Mouse (Mus musculus) cerebellum, adult 11-12 months (tissue): ENCODE measurements around the gene Scd4.
A peak's percentile ranks its signal among the peaks of the same experiment; 100 is the strongest.

Experiments
- DNase-seq: peaks from one replicate; pipeline ENCODE4 v3.0.0; 2022

The Scd4 gene

DNA sequence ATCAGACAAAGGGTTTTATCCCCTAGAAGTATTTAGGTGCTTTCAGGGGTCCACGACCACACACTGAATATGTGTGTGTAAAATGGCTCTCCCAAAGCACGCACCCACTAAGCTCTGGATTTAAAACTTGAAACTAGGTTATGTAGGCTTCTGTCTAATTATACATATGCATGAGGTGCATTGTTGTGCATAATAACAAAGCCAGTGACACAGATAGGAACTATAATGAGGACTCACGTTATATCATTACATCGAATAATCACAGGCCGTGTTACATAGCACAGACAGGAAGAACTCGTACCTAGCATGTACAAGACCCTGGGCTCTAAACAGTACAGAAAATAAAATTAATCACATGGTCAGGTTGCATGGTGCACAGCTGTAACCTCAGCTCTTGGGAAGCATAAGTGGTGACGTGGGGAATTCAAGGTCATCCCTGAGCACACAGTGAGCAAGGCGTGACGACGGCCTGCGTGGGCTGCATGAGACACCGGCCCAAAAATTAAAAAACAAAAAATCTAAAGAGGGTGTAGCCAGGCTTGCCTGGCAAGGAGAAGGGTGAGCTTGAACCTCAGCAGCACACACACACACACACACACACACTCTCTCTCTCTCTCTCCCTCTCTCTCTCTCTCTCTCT, 49.9 kb downstream of the Scd4 start:
- no peak for DNase-seq

DNA sequence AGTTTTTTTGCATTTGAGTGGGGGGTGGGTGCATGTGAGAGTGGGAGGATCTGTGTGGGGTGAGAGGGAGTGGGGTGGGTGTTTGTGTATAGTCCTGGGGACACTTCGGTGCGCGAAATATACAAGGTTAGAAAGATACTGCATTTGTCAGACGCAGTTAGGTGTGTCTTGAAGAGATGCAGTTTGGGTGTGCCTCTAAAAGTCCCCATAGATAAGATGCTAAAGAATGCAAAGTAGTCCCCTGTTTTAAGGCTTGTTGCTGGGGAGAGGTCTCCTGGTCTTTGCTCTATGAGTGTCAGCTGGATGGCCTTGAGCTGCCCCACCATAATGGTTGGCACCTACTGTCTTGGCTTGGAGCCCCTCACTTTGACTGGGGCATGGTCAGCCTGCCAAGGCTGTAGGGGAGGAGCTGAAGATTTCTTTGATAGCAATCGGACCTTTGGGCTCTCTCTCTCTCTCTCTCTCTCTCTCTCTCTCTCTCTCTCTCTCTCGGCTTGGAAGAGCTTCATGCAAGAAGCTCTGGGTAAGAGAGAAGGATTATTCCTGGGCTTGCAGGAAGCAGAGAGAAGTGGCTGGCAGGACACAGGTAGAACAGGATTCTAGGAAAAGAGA, 53.1 kb downstream of the Scd4 start:
- no peak for DNase-seq

DNA sequence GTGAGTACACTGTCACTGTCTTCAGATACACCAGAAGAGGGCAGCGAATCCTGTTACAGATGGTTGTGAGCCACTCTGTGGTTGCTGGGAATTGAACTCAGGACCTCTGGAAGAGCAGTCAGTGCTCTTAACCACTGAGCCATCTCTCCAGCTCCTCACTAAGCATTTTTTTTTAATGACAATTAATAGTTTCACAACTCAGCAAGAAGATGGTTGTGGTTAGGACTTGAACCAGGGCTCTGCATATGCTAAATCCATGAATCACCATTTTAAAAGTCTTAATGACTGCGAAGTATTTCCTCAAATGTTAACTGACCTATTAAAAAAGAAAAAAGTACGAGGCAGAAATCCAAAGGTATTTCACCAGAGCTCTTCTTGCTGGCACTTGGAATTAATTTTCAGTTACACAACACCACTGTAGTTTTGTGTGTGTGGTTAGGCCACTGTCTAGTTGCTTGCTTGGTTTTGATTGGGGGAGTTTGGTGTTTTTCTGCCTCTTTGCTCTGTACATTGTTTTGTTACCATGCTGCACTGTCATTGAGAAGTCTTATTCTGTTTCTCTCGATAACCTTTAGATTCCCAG, 54.3 kb downstream of the Scd4 start:
- DNase-seq, result no peak

DNA sequence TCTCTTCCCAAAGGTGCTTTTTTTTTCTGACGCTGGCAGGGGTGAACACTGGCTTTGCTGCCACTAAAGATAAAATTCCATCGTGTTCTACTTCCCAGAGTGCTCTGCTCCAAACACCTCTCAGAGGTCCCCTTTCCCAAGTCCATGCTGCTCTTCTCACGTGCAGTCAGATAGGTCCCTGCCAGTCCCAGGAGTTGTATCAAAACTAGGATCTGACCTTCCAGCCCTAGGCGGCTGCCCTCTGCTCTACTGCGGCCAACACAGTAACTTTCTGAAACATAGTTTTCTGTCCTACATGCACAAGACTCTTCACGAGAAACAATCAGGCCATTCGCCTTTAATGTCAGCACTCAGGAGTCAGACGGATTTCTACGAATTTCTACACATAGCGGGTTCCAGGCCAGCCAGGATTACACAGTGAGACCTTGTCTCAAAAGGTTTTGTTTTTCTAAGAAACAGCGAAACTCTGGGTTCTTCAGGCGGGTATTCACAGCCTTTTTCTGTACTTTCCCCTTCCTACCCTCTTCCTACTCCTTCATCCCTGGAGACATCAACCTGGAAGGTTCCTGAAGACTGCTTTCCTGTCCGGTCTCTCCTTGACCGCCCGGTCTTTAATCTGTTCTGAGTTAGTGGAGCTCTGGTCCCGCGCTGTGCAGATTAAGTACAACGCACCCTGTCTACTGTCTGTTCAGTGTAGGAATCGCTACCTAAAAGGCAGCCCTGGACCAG, 55.0 kb downstream of the Scd4 start:
- no peak for DNase-seq

DNA sequence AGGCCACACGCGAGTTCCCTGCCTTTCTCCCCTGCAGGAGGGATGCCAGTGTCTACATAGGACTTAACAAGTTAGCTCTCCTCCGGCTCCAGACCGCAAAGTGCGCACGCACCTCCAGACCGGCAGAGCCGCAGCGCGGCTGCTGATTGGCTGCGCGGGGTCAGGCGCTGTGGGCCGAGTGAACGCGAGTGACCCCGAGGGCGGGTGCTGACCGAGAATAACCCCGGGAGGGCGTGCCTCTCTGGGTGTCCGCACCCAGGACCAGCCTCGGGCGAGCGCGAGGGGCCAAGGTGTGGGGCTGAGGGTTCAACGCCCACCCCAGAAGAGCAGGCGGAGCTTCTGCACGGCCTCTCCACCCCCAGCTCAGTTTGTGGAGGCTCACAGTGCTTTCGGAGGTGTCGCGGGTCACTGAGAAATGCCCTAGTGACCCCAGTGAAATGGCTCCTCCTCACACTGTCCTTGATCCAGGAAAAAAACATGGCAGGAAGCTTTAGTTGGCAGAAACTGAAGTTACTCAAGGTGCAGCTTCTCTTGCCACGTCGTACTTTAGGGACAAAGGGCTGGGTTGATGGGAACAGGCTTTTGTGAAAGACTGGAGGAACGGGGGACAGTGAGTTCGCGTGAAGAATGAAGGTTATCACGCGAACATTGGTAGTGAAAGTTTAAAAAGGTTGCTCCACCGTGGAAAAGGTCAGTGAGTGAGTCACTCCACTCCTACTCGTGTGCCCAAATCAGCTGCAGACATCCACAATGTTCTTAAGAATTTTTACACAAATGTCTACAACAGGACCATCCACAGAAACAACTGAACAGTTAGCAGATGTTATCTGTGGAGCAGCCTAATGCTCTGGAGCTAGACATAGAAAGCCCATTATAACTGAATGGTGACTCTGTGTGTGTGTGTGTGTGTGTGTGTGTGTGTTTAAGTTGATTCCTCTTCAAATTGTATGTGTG, 55.9 kb downstream of the Scd4 start:
- DNase-seq, result peak; percentile 93

DNA sequence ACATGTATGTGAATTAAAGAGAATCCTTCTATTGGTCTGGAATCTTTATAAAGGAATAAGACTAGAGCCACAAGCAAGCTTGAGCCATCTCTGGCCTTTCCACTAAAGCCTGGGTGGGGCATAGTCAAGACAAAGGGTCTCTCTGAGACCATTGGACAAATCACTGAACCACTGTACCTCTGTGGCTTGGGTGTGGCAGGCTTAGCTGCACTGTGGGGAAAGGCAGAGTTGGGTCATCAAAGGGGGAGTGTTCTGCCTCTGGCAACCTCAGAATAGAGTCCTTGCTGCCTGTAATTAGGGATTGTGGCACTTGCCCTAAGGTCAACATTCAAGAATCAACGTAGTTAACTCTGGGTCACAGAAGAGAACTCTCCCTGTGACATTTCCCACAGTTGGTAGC, 56.6 kb downstream of the Scd4 start:
- DNase-seq, result no peak

DNA sequence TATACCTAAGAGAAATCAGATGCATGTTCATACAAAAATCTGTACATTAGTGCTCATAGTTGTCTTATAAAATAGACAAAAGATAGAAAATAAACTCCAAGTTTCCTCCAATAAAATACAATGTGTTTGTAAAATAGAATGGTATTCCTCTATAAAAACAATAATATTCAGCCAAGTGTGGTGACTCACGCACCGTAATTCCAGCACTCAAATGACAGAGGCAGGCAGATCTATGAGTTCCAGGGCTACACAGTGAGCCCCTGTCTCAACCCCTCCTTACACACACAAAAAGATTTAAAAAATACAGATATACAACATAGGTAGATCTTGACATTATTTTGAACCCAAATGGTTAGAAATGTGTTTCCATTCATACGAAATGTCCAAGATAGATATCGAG, 59.0 kb downstream of the Scd4 start:
- DNase-seq, result no peak

DNA sequence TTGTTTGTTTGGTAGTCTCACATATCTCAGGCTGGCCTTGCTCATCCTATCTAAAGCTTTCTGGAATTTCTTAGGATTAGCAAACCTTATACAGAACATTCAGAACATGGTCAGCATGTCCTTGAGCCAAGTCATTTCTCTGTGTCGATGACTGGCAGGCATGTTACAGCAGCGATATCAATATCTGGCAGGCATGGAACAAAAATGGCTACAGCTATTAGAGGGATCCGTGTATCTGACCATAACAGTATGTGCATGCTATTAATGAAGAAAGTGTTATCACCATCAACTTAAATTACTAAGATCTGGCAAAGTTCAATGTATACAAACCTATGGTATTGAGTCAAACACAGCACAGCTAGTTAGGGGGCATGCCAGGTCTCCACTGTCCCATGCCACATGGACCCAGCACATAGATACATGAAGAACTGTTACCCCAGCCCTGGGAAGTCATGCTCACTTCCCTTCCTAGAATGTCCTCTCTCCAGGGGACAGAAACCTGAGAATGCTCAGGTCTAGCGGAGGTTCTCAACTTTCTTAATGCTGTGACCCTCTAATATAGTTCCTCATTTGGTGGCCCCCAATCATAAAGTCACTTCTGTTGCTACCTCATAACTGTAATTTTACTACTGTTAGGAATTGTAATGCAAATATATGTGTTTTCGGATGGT, 59.6 kb downstream of the Scd4 start:
- no peak for DNase-seq

GRCm38 (mm10) chr19:44393962-44394422, 61.1 kb downstream of the Scd4 start:
- no peak for DNase-seq

DNA sequence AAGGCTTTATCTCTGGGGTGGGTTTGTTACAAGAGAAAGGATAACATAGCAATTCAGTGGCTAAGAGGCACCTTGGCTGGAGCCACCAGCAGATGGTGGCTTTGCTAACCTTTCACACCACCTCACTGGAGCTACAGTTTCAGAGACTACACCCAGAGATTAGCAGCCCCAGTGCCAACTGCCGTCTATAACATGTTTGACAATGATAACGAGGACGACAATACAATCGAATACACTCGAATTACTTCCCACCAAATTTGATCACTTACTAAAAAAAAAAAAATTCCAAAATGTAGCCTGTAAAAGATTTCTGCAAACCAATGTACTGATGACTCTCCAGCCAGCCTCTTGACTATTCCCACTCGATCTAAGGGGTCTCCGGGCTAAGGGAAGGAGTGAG, 62.1 kb downstream of the Scd4 start:
- no peak for DNase-seq
